In the genomic region with DNA sequence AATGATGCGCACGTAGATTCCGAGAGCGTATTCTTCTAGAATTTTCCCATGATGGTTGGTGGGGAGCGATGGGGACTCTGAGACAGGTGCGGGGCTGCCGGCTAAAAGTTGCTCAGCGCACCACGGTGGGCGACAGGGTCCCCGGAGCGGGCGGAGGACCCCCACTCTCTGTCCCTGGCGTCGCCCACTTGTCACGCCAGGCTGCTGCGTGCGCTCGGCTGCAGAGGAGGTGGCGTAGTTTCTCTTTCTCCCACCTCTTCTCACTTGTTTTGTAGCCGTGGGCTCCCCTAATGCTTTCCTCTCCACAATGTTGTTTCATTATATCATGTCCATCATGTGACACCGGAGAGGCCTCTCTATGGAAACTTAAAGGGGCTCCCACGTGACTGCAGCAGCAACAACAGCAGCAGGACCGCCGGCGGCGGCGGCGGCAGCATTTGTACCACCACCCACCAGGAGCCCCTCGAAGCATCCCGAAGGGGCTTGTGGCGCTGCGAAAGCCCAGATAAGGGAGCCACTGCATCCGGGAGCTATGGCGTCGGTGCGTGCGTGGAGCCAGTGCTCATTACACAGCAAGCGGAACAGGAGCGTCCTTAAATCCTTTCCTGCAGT, we compare ENCODE assay signal across 8 mouse cellular contexts.
DNase-seq lines count a peak whose midpoint lies in the region; ATAC-seq and TF ChIP-seq lines count a peak whose summit lies in the region.

No protein-coding gene starts in this region.

- TF ChIP-seq POLR2A in myocyte (IDR thresholded peaks at IDR 0.05; ENCODE audit: insufficient read length, low read depth) = no peak

- under 1% methylated on average over 40 of the region's 40 CpGs for WGBS in embryonic facial prominence, embryonic 15.5 days
- WGBS in heart, embryonic 13.5 days = under 1% methylated on average over 40 of the region's 40 CpGs
- under 1% methylated on average over 40 of the region's 40 CpGs for WGBS in kidney, embryonic 16.5 days
- WGBS in liver, embryonic 12.5 days (ENCODE audit: insufficient replicate concordance) = 1% methylated on average over 40 of the region's 40 CpGs

- H3K9ac ChIP-seq in embryonic facial prominence, embryonic 15.5 days = peak overlapping the region; percentile 28
- peak overlapping the region; percentile 85 for H3K9ac ChIP-seq in heart, embryonic 13.5 days
- H3K9ac ChIP-seq in kidney, embryonic 16.5 days (replicated peaks; ENCODE audit: low read length) = peak overlapping the region; percentile 52
- 0 out of 2 replicates have a peak overlapping the region, but pooled peaks have one; percentile 2 for H3K9ac ChIP-seq in liver, embryonic 12.5 days

- no peak overlapping the region for H3ac ChIP-seq in myocyte (ENCODE audit: control insufficient read depth, insufficient read length)

- peak overlapping the region; percentile 69 for H3K4me3 ChIP-seq in embryonic facial prominence, embryonic 15.5 days (replicated peaks)
- H3K4me3 ChIP-seq in heart, embryonic 13.5 days = peak overlapping the region; percentile 80
- H3K4me3 ChIP-seq in kidney, embryonic 16.5 days (ENCODE audit: low read length) = peak overlapping the region; percentile 65
- peak overlapping the region; percentile 67 for H3K4me3 ChIP-seq in liver, embryonic 12.5 days
- peak overlapping the region; percentile 84 for H3K4me3 ChIP-seq in myocyte

- H3K27me3 ChIP-seq in embryonic facial prominence, embryonic 15.5 days = peaks cover 76% of the 10 kb centered on the region
- H3K27me3 ChIP-seq in heart, embryonic 13.5 days (replicated peaks) = peaks cover 83% of the 10 kb centered on the region
- H3K27me3 ChIP-seq in kidney, embryonic 16.5 days (ENCODE audit: insufficient read depth, low read length) = peaks cover 87% of the 10 kb centered on the region
- peaks cover 95% of the 10 kb centered on the region for H3K27me3 ChIP-seq in liver, embryonic 12.5 days (replicated peaks)
- H3K27me3 ChIP-seq in myocyte (ENCODE audit: control insufficient read depth, insufficient read depth, insufficient read length) = no peaks in the 10 kb centered on the region

- H3K27ac ChIP-seq in embryonic facial prominence, embryonic 15.5 days (replicated peaks) = no peak overlapping the region
- no peak overlapping the region for H3K27ac ChIP-seq in heart, embryonic 13.5 days (replicated peaks)
- no peak overlapping the region for H3K27ac ChIP-seq in kidney, embryonic 16.5 days (ENCODE audit: low read length)
- no peak overlapping the region for H3K27ac ChIP-seq in liver, embryonic 12.5 days

- H3K79me2 ChIP-seq in myocyte (ENCODE audit: control insufficient read depth, insufficient read depth) = peaks cover 10% of the 10 kb centered on the region

- DNase-seq in CD4-positive, CD25-positive, alpha-beta regulatory T cell, adult 2 months (ENCODE audit: low read depth, low spot score) = peak; percentile 91
- peak; percentile 65 for DNase-seq in adrenal gland, postnatal 14 days
- peak; percentile 21 to 48 for DNase-seq in thymus, adult 18-20 months

- H3K9me3 ChIP-seq in embryonic facial prominence, embryonic 15.5 days (replicated peaks) = no peaks in the 10 kb centered on the region
- no peaks in the 10 kb centered on the region for H3K9me3 ChIP-seq in heart, embryonic 13.5 days
- H3K9me3 ChIP-seq in kidney, embryonic 16.5 days (ENCODE audit: low read length) = no peaks in the 10 kb centered on the region
- H3K9me3 ChIP-seq in liver, embryonic 12.5 days (replicated peaks) = no peaks in the 10 kb centered on the region

- peaks cover 36% of the 10 kb centered on the region for H3K4me1 ChIP-seq in embryonic facial prominence, embryonic 15.5 days
- H3K4me1 ChIP-seq in heart, embryonic 13.5 days = peaks cover 39% of the 10 kb centered on the region
- H3K4me1 ChIP-seq in kidney, embryonic 16.5 days (ENCODE audit: insufficient read depth, low read length) = peaks cover 24% of the 10 kb centered on the region
- peaks cover 40% of the 10 kb centered on the region for H3K4me1 ChIP-seq in liver, embryonic 12.5 days

- H3K36me3 ChIP-seq in embryonic facial prominence, embryonic 15.5 days = no peaks in the 10 kb centered on the region
- H3K36me3 ChIP-seq in heart, embryonic 13.5 days = no peaks in the 10 kb centered on the region
- no peaks in the 10 kb centered on the region for H3K36me3 ChIP-seq in kidney, embryonic 16.5 days (ENCODE audit: insufficient read depth, low read length)
- no peaks in the 10 kb centered on the region for H3K36me3 ChIP-seq in liver, embryonic 12.5 days
- no peaks in the 10 kb centered on the region for H3K36me3 ChIP-seq in myocyte (ENCODE audit: control insufficient read depth, insufficient read depth)

- peak overlapping the region; percentile 100 for H3K4me2 ChIP-seq in embryonic facial prominence, embryonic 15.5 days (replicated peaks)
- H3K4me2 ChIP-seq in heart, embryonic 13.5 days = peak overlapping the region; percentile 100
- peak overlapping the region; percentile 99 for H3K4me2 ChIP-seq in kidney, embryonic 16.5 days (replicated peaks; ENCODE audit: low read depth, low read length)
- H3K4me2 ChIP-seq in liver, embryonic 12.5 days = peak overlapping the region; percentile 99
- peak overlapping the region; percentile 100 for H3K4me2 ChIP-seq in myocyte (ENCODE audit: low read depth)

- ATAC-seq in embryonic facial prominence, embryonic 15.5 days (ENCODE audit: insufficient number of reproducible peaks, low FRiP score, low TSS enrichment, low read depth) = no peak
- no peak for ATAC-seq in heart, embryonic 13.5 days (ENCODE audit: extremely low read depth, insufficient number of reproducible peaks, low FRiP score, low TSS enrichment)
- ATAC-seq in kidney, embryonic 16.5 days (ENCODE audit: low FRiP score, low TSS enrichment) = no peak
- no peak for ATAC-seq in liver, embryonic 12.5 days

TF ChIP-seq in myocyte, 11 proteins besides CTCF, POLR2A, EP300 and RAD21:
- TF ChIP-seq REST (IDR thresholded peaks at IDR 0.05; ENCODE audit: insufficient read depth, insufficient read length) (no peak), TCF12 (IDR thresholded peaks at IDR 0.05; ENCODE audit: insufficient read depth, poor library complexity, severe bottlenecking) (no peak), MYOG (IDR thresholded peaks at IDR 0.05; ENCODE audit: control insufficient read depth in 1 of 3, insufficient read depth in 1 of 3, insufficient read length in 2 of 3, low read depth in 2 of 3) (peak in 1 of 3 experiments; percentile 3), USF1 (IDR thresholded peaks at IDR 0.05; ENCODE audit: low read depth) (peak; percentile 94)
TF ChIP-seq in myocyte: peak in this region for 2.

Comparison
In these comparisons a context has a peak if more than half of its experiments do, and no peak if none do; other contexts are left out.
1. DNase-seq: peak in every context shown above with its lines; median percentile 91 in CD4-positive, CD25-positive, alpha-beta regulatory T cell, adult 2 months; 65 in adrenal gland, postnatal 14 days; 34 in thymus, adult 18-20 months.
2. H3K9ac ChIP-seq: peak in every context shown above with its lines; median percentile 85 in heart, embryonic 13.5 days; 52 in kidney, embryonic 16.5 days; 28 in embryonic facial prominence, embryonic 15.5 days; 2 in liver, embryonic 12.5 days.